Mouse (Mus musculus): ENCODE data around the gene 4930523C07Rik.

Gene 4930523C07Rik

GRCm38 (mm10) chr1:160105426-160105825, 61.2 kb downstream of the 4930523C07Rik start:
- no peak for DNase-seq

- no peak for DNase-seq
These were observed 64.4 kb downstream of the 4930523C07Rik start for GRCm38 (mm10) chr1:160108604-160109003.

GRCm38 (mm10) chr1:160123957-160124356, 79.8 kb downstream of the 4930523C07Rik start:
- no peak for DNase-seq

All from cerebellum, adult 18-20 months (tissue).